Mouse (Mus musculus) liver, adult 2 months (tissue): ENCODE results near the gene Ctsz. TPM values are rescaled to one million over a fixed set of nuclear protein-coding genes. Genes with fewer than 3 reads are reported as not detected.

Experiments
- DNase-seq: peaks from one replicate; pipeline ENCODE4 v3.0.0-alpha.2; 2011; ENCODE audit warnings: low read depth, low spot score; ENCODE audit errors: extremely low read depth
- H3K27ac ChIP-seq: fragments of 200-500 bp; replicated peaks from 2 replicates; pipeline ENCODE4 v1.5.1; 2012; ENCODE audit warnings: low read depth, mild to moderate bottlenecking, control low read depth, inconsistent platforms, low read length; ENCODE audit not compliant: insufficient read depth
- H3K27me3 ChIP-seq: fragments of 200-500 bp; 2 replicates; pipeline ENCODE4 v1.6.1; 2012; ENCODE audit warnings: mild to moderate bottlenecking, moderate library complexity, low read length, inconsistent platforms; ENCODE audit not compliant: control insufficient read depth, insufficient read depth
- H3K36me3 ChIP-seq: fragments of 200-500 bp; 2 replicates; pipeline ENCODE4 v1.6.1; 2012; ENCODE audit warnings: low read length, inconsistent platforms; ENCODE audit not compliant: control insufficient read depth, insufficient read depth
- H3K4me1 ChIP-seq: fragments of 200-500 bp; 2 replicates; pipeline ENCODE4 v1.6.1; 2011; ENCODE audit warnings: low read length; ENCODE audit not compliant: control insufficient read depth, insufficient read depth
- H3K4me3 ChIP-seq: fragments of 200-500 bp; 2 replicates; pipeline ENCODE4 v1.5.1; 2011; ENCODE audit warnings: low read depth, mild to moderate bottlenecking, control low read depth, low read length, moderate library complexity; ENCODE audit not compliant: insufficient read depth
- H3K79me2 ChIP-seq: fragments of 200-500 bp; 2 replicates; pipeline ENCODE4 v1.6.1; 2012; ENCODE audit warnings: inconsistent platforms, mild to moderate bottlenecking, low read length, moderate library complexity; ENCODE audit not compliant: control insufficient read depth, insufficient read depth
- H3K9ac ChIP-seq: fragments of 200-500 bp; 2 replicates; pipeline ENCODE4 v1.6.1; 2012; ENCODE audit warnings: low read depth, mild to moderate bottlenecking, control low read depth, inconsistent platforms, low read length
- CTCF ChIP-seq: fragments of 200-500 bp; IDR thresholded peaks from 2 replicates; pipeline ENCODE4 v1.5.1; 2011; ENCODE audit warnings: low read depth, low read length, control low read depth
- POLR2A ChIP-seq: fragments of 200-500 bp; IDR thresholded peaks from 2 replicates; pipeline ENCODE4 v1.6.1; 2011; ENCODE audit warnings: low read length, control low read depth; ENCODE audit not compliant: insufficient read depth; ENCODE audit errors: extremely low read depth
- WGBS: fragments of 180-500 bp; shearing (Covaris S2); methylation state at CpG from one replicate; pipeline ENCODE4 v1.1.7; 2018; 5-methylcytosine and 5-hydroxymethylcytosine counted together
- polyA plus RNA-seq: library from polyadenylated mRNA; depleted of rRNA; stranded (reverse); fragments of >200 nt; gene quantifications from 2 replicates; pipeline ENCODE4 v1.2.3, GENCODE M21; 2012
- total RNA-seq: library from RNA; depleted of rRNA; stranded (reverse); fragments of >200 nt; gene quantifications from 2 replicates; pipeline ENCODE4 v1.2.3, GENCODE M21; 2014

The Ctsz gene
- total and polyA plus RNA-seq, 2 experiments = 235 to 389 TPM

GRCm38 (mm10) chr2:174434943-174435342, 3.9 kb downstream of the Ctsz start:
- Histone ChIP-seq H3K4me3 (no peak overlapping the region), H3K9ac (no peak overlapping the region)

GRCm38 (mm10) chr2:174428996-174429591, 9.7 kb downstream of the Ctsz start:
- Histone ChIP-seq H3K27ac (no peak overlapping the region), H3K9ac (no peak overlapping the region), H3K27me3 (no peaks in the 10 kb centered on the region), H3K36me3 (peaks cover 27% of the 10 kb centered on the region), H3K4me1 (no peaks in the 10 kb centered on the region), H3K4me3 (no peak overlapping the region), H3K79me2 (no peaks in the 10 kb centered on the region)
- no peak for TF ChIP-seq CTCF
- no peak for TF ChIP-seq POLR2A
- 92% methylated on average over 10 of the region's 10 CpGs for WGBS
- no peak for DNase-seq

More at GRCm38 (mm10) chr2:174434943-174435342, 3.9 kb downstream of the Ctsz start:
- H3K36me3 ChIP-seq = peaks cover 7% of the 10 kb centered on the region; the same call in 1 of the 2 replicates
- DNase-seq = no peak
- no peak overlapping the region for H3K27ac ChIP-seq
- H3K4me1 ChIP-seq = peaks cover 11% of the 10 kb centered on the region
- over 99% methylated on average over 9 of the region's 9 CpGs for WGBS
- peaks cover 15% of the 10 kb centered on the region for H3K79me2 ChIP-seq
- no peaks in the 10 kb centered on the region for H3K27me3 ChIP-seq
- TF ChIP-seq POLR2A (no peak), CTCF (no peak)

- no peak for TF ChIP-seq POLR2A
- TF ChIP-seq CTCF = no peak
- DNase-seq = no peak
- Histone ChIP-seq H3K79me2 (no peaks in the 10 kb centered on the region), H3K36me3 (peaks cover 27% of the 10 kb centered on the region), H3K27ac (no peak overlapping the region), H3K4me3 (no peak overlapping the region), H3K4me1 (no peaks in the 10 kb centered on the region), H3K27me3 (no peaks in the 10 kb centered on the region), H3K9ac (no peak overlapping the region)
- 86% methylated on average over 18 of the region's 18 CpGs for WGBS
Observed at GRCm38 (mm10) chr2:174428076-174428835, 10.6 kb downstream of the Ctsz start.

- H3K79me2 ChIP-seq = no peaks in the 10 kb centered on the region
- WGBS = 92% methylated on average over 12 of the region's 12 CpGs
- no peak for TF ChIP-seq POLR2A
- TF ChIP-seq CTCF = no peak
- DNase-seq = no peak
- H3K27me3 ChIP-seq = no peaks in the 10 kb centered on the region
- H3K4me3 ChIP-seq = no peak overlapping the region
- H3K4me1 ChIP-seq = no peaks in the 10 kb centered on the region
- no peak overlapping the region for H3K27ac ChIP-seq
- peaks cover 27% of the 10 kb centered on the region for H3K36me3 ChIP-seq
- no peak overlapping the region for H3K9ac ChIP-seq
Observed at GRCm38 (mm10) chr2:174426856-174427255, 12.0 kb downstream of the Ctsz start.

GRCm38 (mm10) chr2:174424301-174425085, 14.3 kb downstream of the Ctsz start:
- no peak for DNase-seq
- no peak overlapping the region for H3K4me3 ChIP-seq

More at GRCm38 (mm10) chr2:174424301-174425085, 14.3 kb downstream of the Ctsz start:
- no peaks in the 10 kb centered on the region for H3K79me2 ChIP-seq
- H3K27me3 ChIP-seq = no peaks in the 10 kb centered on the region
- no peak overlapping the region for H3K9ac ChIP-seq
- no peak overlapping the region for H3K27ac ChIP-seq
- WGBS = 93% methylated on average over 11 of the region's 11 CpGs
- TF ChIP-seq POLR2A (no peak), CTCF (no peak)
- peaks cover 18% of the 10 kb centered on the region for H3K36me3 ChIP-seq
- no peaks in the 10 kb centered on the region for H3K4me1 ChIP-seq
